Mouse (Mus musculus): Measurements from ENCODE around the gene Krt33b. TPM values are rescaled to one million over a fixed set of nuclear protein-coding genes. Genes with fewer than 3 reads are reported as not detected.

The Krt33b gene
- polyA plus RNA-seq, 1 experiment from 2014 or later = not detected

- no peaks in the 10 kb centered on the region for H3K9me3 ChIP-seq (replicated peaks)
- no peak within 1 kb of the TSS for H3K4me3 ChIP-seq
- no peak within 1 kb of the TSS for H3K27ac ChIP-seq
- no peak for DNase-seq (ENCODE audit: low spot score)
- 79% methylated on average over 8 of the region's 8 CpGs for WGBS
- 0 out of 2 replicates have a peak, but pooled peaks cover 6% of the 10 kb centered on the region for H3K4me1 ChIP-seq
- no peaks in the 10 kb centered on the region for H3K27me3 ChIP-seq (ENCODE audit: low read depth, poor library complexity, severe bottlenecking)
- no peaks in the 10 kb centered on the region for H3K36me3 ChIP-seq
These were observed 43.5 kb downstream of the Krt33b start, which contains the start of gene Krtap16-1 for GRCm38 (mm10) chr11:99986180-99986647. TSS of gene Krtap16-1 (minus strand) at chr11:99986597.

- H3K27ac ChIP-seq = no peak overlapping the region
- H3K9me3 ChIP-seq (replicated peaks) = no peaks in the 10 kb centered on the region
- 85% methylated on average over 20 of the region's 20 CpGs for WGBS
- H3K4me1 ChIP-seq = 0 out of 2 replicates have a peak, but pooled peaks cover 6% of the 10 kb centered on the region
- no peak for DNase-seq (ENCODE audit: low spot score)
- H3K36me3 ChIP-seq = no peaks in the 10 kb centered on the region
- no peaks in the 10 kb centered on the region for H3K27me3 ChIP-seq (ENCODE audit: low read depth, poor library complexity, severe bottlenecking)
- no peak overlapping the region for H3K4me3 ChIP-seq
These were observed 44.2 kb downstream of the Krt33b start for GRCm38 (mm10) chr11:99985291-99986092.

- no peak overlapping the region for H3K27ac ChIP-seq
- 0 out of 2 replicates have a peak, but pooled peaks cover 6% of the 10 kb centered on the region for H3K4me1 ChIP-seq
- no peaks in the 10 kb centered on the region for H3K9me3 ChIP-seq (replicated peaks)
- no peaks in the 10 kb centered on the region for H3K36me3 ChIP-seq
- no peak for DNase-seq (ENCODE audit: low spot score)
- WGBS = 95% methylated on average over 1 of the region's 1 CpGs
- no peaks in the 10 kb centered on the region for H3K27me3 ChIP-seq (ENCODE audit: low read depth, poor library complexity, severe bottlenecking)
- H3K4me3 ChIP-seq = no peak overlapping the region
These were observed 46.2 kb downstream of the Krt33b start for GRCm38 (mm10) chr11:99983442-99983841.

GRCm38 (mm10) chr11:99982731-99983130 lies 46.9 kb downstream of the Krt33b start:
- Histone ChIP-seq H3K4me1 (0 out of 2 replicates have a peak, but pooled peaks cover 6% of the 10 kb centered on the region), H3K27ac (no peak overlapping the region), H3K36me3 (no peaks in the 10 kb centered on the region), H3K4me3 (no peak overlapping the region), H3K27me3 (ENCODE audit: low read depth, poor library complexity, severe bottlenecking) (no peaks in the 10 kb centered on the region), H3K9me3 (replicated peaks) (no peaks in the 10 kb centered on the region)
- no peak for DNase-seq (ENCODE audit: low spot score)
- WGBS = 91% methylated on average over 9 of the region's 9 CpGs

GRCm38 (mm10) chr11:99978953-99979352 lies 50.7 kb downstream of the Krt33b start, which contains the start of gene Krtap29-1:
TSS of gene Krtap29-1 (minus strand) at chr11:99979053.
- Histone ChIP-seq H3K27ac (no peak within 1 kb of the TSS), H3K4me1 (no peaks in the 10 kb centered on the region), H3K4me3 (no peak within 1 kb of the TSS), H3K9me3 (replicated peaks) (no peaks in the 10 kb centered on the region), H3K27me3 (ENCODE audit: low read depth, poor library complexity, severe bottlenecking) (no peaks in the 10 kb centered on the region), H3K36me3 (no peaks in the 10 kb centered on the region)
- DNase-seq (ENCODE audit: low spot score) = no peak
- WGBS = 68% methylated on average over 5 of the region's 5 CpGs

Other genes starting within 250 kb of the Krt33b start
- gene Krtap4-8, start 249.2 kb downstream of the Krt33b start, polyA plus RNA-seq (2016; fragmentation: Nextera tagmentation; extraction: Ambion mirVana) = not detected in 2 replicates
- gene Krtap4-9, start 244.7 kb downstream of the Krt33b start, polyA plus RNA-seq (2016; fragmentation: Nextera tagmentation; extraction: Ambion mirVana) = not detected in 2 replicates
- not detected in 2 replicates for gene Gm11596, start 236.4 kb downstream of the Krt33b start, polyA plus RNA-seq (2016; fragmentation: Nextera tagmentation; extraction: Ambion mirVana)
- gene Gm11569, start 230.9 kb downstream of the Krt33b start, polyA plus RNA-seq (2016; fragmentation: Nextera tagmentation; extraction: Ambion mirVana) = not detected in 2 replicates
- not detected in 2 replicates for gene Gm11554, start 225.4 kb downstream of the Krt33b start, polyA plus RNA-seq (2016; fragmentation: Nextera tagmentation; extraction: Ambion mirVana)
- not detected in 2 replicates for gene Krtap4-13, start 220.0 kb downstream of the Krt33b start, polyA plus RNA-seq (2016; fragmentation: Nextera tagmentation; extraction: Ambion mirVana)
- gene Gm11564, start 214.2 kb downstream of the Krt33b start, polyA plus RNA-seq (2016; fragmentation: Nextera tagmentation; extraction: Ambion mirVana) = not detected in 2 replicates
- not detected in 2 replicates for gene 2300003K06Rik, start 191.8 kb downstream of the Krt33b start, polyA plus RNA-seq (2016; fragmentation: Nextera tagmentation; extraction: Ambion mirVana)
- not detected in 2 replicates for gene Krtap4-16, start 178.3 kb downstream of the Krt33b start, polyA plus RNA-seq (2016; fragmentation: Nextera tagmentation; extraction: Ambion mirVana)
- not detected in 2 replicates for gene Gm11568, start 172.0 kb downstream of the Krt33b start, polyA plus RNA-seq (2016; fragmentation: Nextera tagmentation; extraction: Ambion mirVana)
- gene Gm11559, start 165.4 kb downstream of the Krt33b start, polyA plus RNA-seq (2016; fragmentation: Nextera tagmentation; extraction: Ambion mirVana) = not detected in 2 replicates
- not detected in 2 replicates for gene Krtap9-1, start 156.5 kb downstream of the Krt33b start, polyA plus RNA-seq (2016; fragmentation: Nextera tagmentation; extraction: Ambion mirVana)
- gene Gm11567, start 150.7 kb downstream of the Krt33b start, polyA plus RNA-seq (2016; fragmentation: Nextera tagmentation; extraction: Ambion mirVana) = not detected in 2 replicates
- gene Krtap31-1, start 121.9 kb downstream of the Krt33b start, polyA plus RNA-seq (2016; fragmentation: Nextera tagmentation; extraction: Ambion mirVana) = not detected in 2 replicates
- not detected in 2 replicates for gene Gm11565, start 115.1 kb downstream of the Krt33b start, polyA plus RNA-seq (2016; fragmentation: Nextera tagmentation; extraction: Ambion mirVana)
- not detected in 2 replicates for gene Krtap31-2, start 93.6 kb downstream of the Krt33b start, polyA plus RNA-seq (2016; fragmentation: Nextera tagmentation; extraction: Ambion mirVana)
- not detected in 2 replicates for gene Krtap9-5, start 81.4 kb downstream of the Krt33b start, polyA plus RNA-seq (2016; fragmentation: Nextera tagmentation; extraction: Ambion mirVana)
- gene Krtap29-1, start 50.8 kb downstream of the Krt33b start, polyA plus RNA-seq (2016; fragmentation: Nextera tagmentation; extraction: Ambion mirVana) = not detected in 2 replicates
- not detected in 2 replicates for gene Krtap16-1, start 43.3 kb downstream of the Krt33b start, polyA plus RNA-seq (2016; fragmentation: Nextera tagmentation; extraction: Ambion mirVana)
- 0.68 and 0.90 TPM in 2 replicates for gene Krtap17-1, start 35.9 kb downstream of the Krt33b start, polyA plus RNA-seq (2016; fragmentation: Nextera tagmentation; extraction: Ambion mirVana)
- gene Krt33a, start 13.7 kb downstream of the Krt33b start, polyA plus RNA-seq (2016; fragmentation: Nextera tagmentation; extraction: Ambion mirVana) = not detected in 2 replicates
- gene Krt34, start 11.7 kb upstream of the Krt33b start, polyA plus RNA-seq (2016; fragmentation: Nextera tagmentation; extraction: Ambion mirVana) = not detected in 2 replicates
- not detected in 2 replicates for gene Krt31, start 20.7 kb upstream of the Krt33b start, polyA plus RNA-seq (2016; fragmentation: Nextera tagmentation; extraction: Ambion mirVana)
- gene Krt32, start 58.4 kb upstream of the Krt33b start, polyA plus RNA-seq (2016; fragmentation: Nextera tagmentation; extraction: Ambion mirVana) = not detected in 2 replicates
- 0.08 TPM in 1 of 2 replicates, not detected in the other for gene Krt35, start 66.4 kb upstream of the Krt33b start, polyA plus RNA-seq (2016; fragmentation: Nextera tagmentation; extraction: Ambion mirVana)
- not detected in 2 replicates for gene Krt36, start 75.8 kb upstream of the Krt33b start, polyA plus RNA-seq (2016; fragmentation: Nextera tagmentation; extraction: Ambion mirVana)
- gene Krt13, start 91.7 kb upstream of the Krt33b start, polyA plus RNA-seq (2016; fragmentation: Nextera tagmentation; extraction: Ambion mirVana) = not detected in 2 replicates
- gene Krt15, start 106.1 kb upstream of the Krt33b start, polyA plus RNA-seq (2016; fragmentation: Nextera tagmentation; extraction: Ambion mirVana) = 1.6 and 8.4 TPM in 2 replicates
- gene Krt19, start 118.8 kb upstream of the Krt33b start, polyA plus RNA-seq (2016; fragmentation: Nextera tagmentation; extraction: Ambion mirVana) = 11.1 and 13.9 TPM in 2 replicates
- gene Krt9, start 163.4 kb upstream of the Krt33b start, polyA plus RNA-seq (2016; fragmentation: Nextera tagmentation; extraction: Ambion mirVana) = not detected in 2 replicates
- 8.0 and 32.0 TPM in 2 replicates for gene Krt14, start 177.7 kb upstream of the Krt33b start, polyA plus RNA-seq (2016; fragmentation: Nextera tagmentation; extraction: Ambion mirVana)
- gene Krt16, start 219.0 kb upstream of the Krt33b start, polyA plus RNA-seq (2016; fragmentation: Nextera tagmentation; extraction: Ambion mirVana) = not detected in 2 replicates
- 1.3 and 7.6 TPM in 2 replicates for gene Krt17, start 231.2 kb upstream of the Krt33b start, polyA plus RNA-seq (2016; fragmentation: Nextera tagmentation; extraction: Ambion mirVana)
- 0.21 TPM in 1 of 2 replicates, not detected in the other for gene Krt42, start 240.0 kb upstream of the Krt33b start, polyA plus RNA-seq (2016; fragmentation: Nextera tagmentation; extraction: Ambion mirVana)

Measured in limb, embryonic 10.5 days (tissue).